Mouse (Mus musculus) limb, embryonic 14.5 days (tissue): Measurements from ENCODE around the gene Ifi211. TPM values are rescaled to one million over a fixed set of nuclear protein-coding genes. Genes with fewer than 3 reads are reported as not detected.
"Not testable (repeated sequence)": the region's sequence is repeated elsewhere in the genome, so short reads cannot be mapped to it uniquely, and the experiment has no call there.

Experiments used
- ATAC-seq: fragments of 200-750 bp; cut with Nextera tagmentation; 2 replicates; pipeline ENCODE4 v1.8.0; 2017; ENCODE audit warnings: low read depth, moderate number of reproducible peaks, moderate TSS enrichment; ENCODE audit not compliant: low FRiP score
- DNase-seq: peaks from one replicate; pipeline ENCODE4 v3.0.0-alpha.2; 2015; ENCODE audit warnings: low spot score
- H3K27ac ChIP-seq: fragments of 300-500 bp; sonication (generic); replicated peaks from 2 replicates; pipeline ENCODE4 v1.5.1; 2014; ENCODE audit warnings: low read depth, mild to moderate bottlenecking, low read length, moderate library complexity, mixed read lengths
- H3K27me3 ChIP-seq: fragments of 300-500 bp; sonication (generic); 2 replicates; pipeline ENCODE4 v1.6.1; 2014; ENCODE audit warnings: low read length, mixed read lengths; ENCODE audit not compliant: control insufficient read depth, insufficient read depth
- H3K36me3 ChIP-seq: fragments of 300-500 bp; sonication (generic); 2 replicates; pipeline ENCODE4 v1.6.1; 2014; ENCODE audit warnings: mild to moderate bottlenecking, low read length, moderate library complexity, mixed read lengths; ENCODE audit not compliant: control insufficient read depth, insufficient read depth
- H3K4me1 ChIP-seq: fragments of 300-500 bp; sonication (generic); 2 replicates; pipeline ENCODE4 v1.6.1; 2014; ENCODE audit warnings: antibody characterized with exemption, low read length, mixed read lengths; ENCODE audit not compliant: control insufficient read depth, insufficient read depth
- H3K4me2 ChIP-seq: fragments of 300-500 bp; sonication (generic); replicated peaks from 2 replicates; pipeline ENCODE4 v1.6.1; 2014; ENCODE audit warnings: low read depth, mild to moderate bottlenecking, low read length, moderate library complexity; ENCODE audit not compliant: severe bottlenecking
- H3K4me3 ChIP-seq: fragments of 300-500 bp; sonication (generic); replicated peaks from 2 replicates; pipeline ENCODE4 v1.5.1; 2014; ENCODE audit warnings: low read length
- H3K9ac ChIP-seq: fragments of 300-500 bp; sonication (generic); 2 replicates; pipeline ENCODE4 v1.6.1; 2014; ENCODE audit warnings: mild to moderate bottlenecking, low read depth, low read length, moderate library complexity; ENCODE audit not compliant: severe bottlenecking
- H3K9me3 ChIP-seq: fragments of 300-500 bp; sonication (generic); 2 replicates; pipeline ENCODE4 v1.6.1; 2016; ENCODE audit warnings: low read length; ENCODE audit not compliant: control insufficient read depth
- POLR2A ChIP-seq: fragments of 200-500 bp; IDR thresholded peaks from 2 replicates; pipeline ENCODE4 v1.8.0; 2012; ENCODE audit warnings: inconsistent platforms, mild to moderate bottlenecking, moderate library complexity, borderline replicate concordance; ENCODE audit not compliant: insufficient read depth, insufficient read length; ENCODE audit errors: extremely low read depth
- WGBS: fragments of 180-500 bp; shearing (Covaris S2); extraction: QIAGEN DNeasy Blood & Tissue Kit; methylation state at CpG from one replicate; pipeline ENCODE4 v1.1.7; 2014; 5-methylcytosine and 5-hydroxymethylcytosine counted together
- polyA plus RNA-seq, 2 experiments: library from polyadenylated mRNA; depleted of rRNA in 1 of 2; stranded (reverse) in 1 of 2; unstranded in 1 of 2; fragments of >200 nt; fragmentation: Nextera tagmentation in 1 of 2; extraction: Ambion mirVana in 1 of 2; gene quantifications; 2 replicates each; pipeline versions ENCODE4 v1.2.1 to v1.2.3; 2012 to 2014

The Ifi211 gene
- polyA plus RNA-seq, 2 experiments = 0.38 to 0.77 TPM

- no peak overlapping the region for H3K27ac ChIP-seq
- no peak overlapping the region for H3K4me3 ChIP-seq
- no peaks in the 10 kb centered on the region for H3K27me3 ChIP-seq
- no peak for ATAC-seq
- no peak overlapping the region for H3K9ac ChIP-seq
- no peaks in the 10 kb centered on the region for H3K4me1 ChIP-seq
- no peaks in the 10 kb centered on the region for H3K9me3 ChIP-seq
- WGBS = 77% methylated on average over 2 of the region's 2 CpGs
- no peak for TF ChIP-seq POLR2A
- DNase-seq = no peak
- H3K4me2 ChIP-seq = no peak overlapping the region
- no peaks in the 10 kb centered on the region for H3K36me3 ChIP-seq
Measured at GRCm38 (mm10) chr1:173914559-173914958, 1.7 kb upstream of the Ifi211 start.

GRCm38 (mm10) chr1:173913256-173913791, 478 bp upstream of the Ifi211 start:
- ATAC-seq, H3K4me1 ChIP-seq, H3K9ac ChIP-seq, H3K27ac ChIP-seq, H3K36me3 ChIP-seq, H3K9me3 ChIP-seq, H3K27me3 ChIP-seq, DNase-seq, H3K4me3 ChIP-seq, H3K4me2 ChIP-seq: not testable (repeated sequence)

DNA sequence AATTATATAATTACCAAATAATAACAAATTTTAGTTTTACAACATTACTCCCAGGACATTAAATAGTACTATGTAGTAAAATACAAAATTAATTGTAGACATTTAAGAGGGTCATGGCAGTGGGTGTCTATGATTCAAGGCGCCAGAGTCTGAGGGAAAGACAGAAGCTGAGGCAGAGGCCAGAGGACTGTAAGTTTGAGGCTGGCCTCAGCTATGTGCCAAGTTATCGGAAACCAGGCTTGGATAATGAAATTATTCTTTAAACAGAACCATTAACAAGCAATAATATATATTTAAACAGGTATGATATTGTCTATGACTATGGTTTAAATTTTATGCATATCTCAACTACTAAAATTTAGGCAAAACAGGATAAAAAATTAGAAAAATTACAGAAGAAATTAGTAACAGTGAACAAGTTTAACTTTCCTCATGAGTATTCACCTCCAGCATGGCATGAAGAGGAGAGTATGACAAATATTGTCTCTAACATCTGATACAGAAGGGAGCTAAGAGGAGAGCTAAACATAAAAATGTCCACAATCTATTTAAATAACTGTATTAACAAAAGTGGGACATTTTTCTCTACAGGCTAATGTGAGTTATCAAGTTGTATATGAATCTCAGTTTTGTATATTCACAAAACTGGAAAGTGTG, 910 bp downstream of the Ifi211 start:
- ATAC-seq (no peak), DNase-seq (no peak)
- WGBS = 79% methylated on average over 2 of the region's 2 CpGs
- Histone ChIP-seq H3K27me3 (no peaks in the 10 kb centered on the region), H3K27ac (no peak overlapping the region), H3K4me3 (no peak overlapping the region), H3K9me3 (no peaks in the 10 kb centered on the region), H3K4me1 (no peaks in the 10 kb centered on the region), H3K36me3 (no peaks in the 10 kb centered on the region), H3K9ac (no peak overlapping the region), H3K4me2 (no peak overlapping the region)
- TF ChIP-seq POLR2A = no peak

GRCm38 (mm10) chr1:173908390-173908789, 4.5 kb downstream of the Ifi211 start:
- not testable (repeated sequence) for H3K27ac ChIP-seq, ATAC-seq, H3K9ac ChIP-seq, H3K4me3 ChIP-seq, H3K9me3 ChIP-seq, H3K36me3 ChIP-seq, H3K4me1 ChIP-seq, H3K4me2 ChIP-seq, H3K27me3 ChIP-seq, DNase-seq

DNA sequence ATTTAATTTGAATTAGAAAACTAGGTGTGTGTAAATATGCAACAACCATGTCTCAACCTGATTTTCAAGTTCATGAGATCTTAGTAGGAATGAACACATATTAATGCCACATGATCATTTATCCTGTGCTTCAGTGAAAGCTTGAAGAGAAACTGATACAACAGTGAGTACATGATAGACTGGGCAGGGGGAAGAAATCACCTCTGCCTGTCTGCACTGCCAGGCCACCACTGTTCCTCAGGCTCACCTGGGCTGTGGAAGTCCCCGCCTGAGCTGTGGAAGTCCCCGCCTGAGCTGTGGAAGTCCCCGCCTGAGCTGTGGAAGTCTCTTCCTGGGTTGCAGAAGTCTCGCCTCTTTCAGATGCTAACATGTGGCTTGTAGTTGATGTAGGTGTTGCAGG, 7.0 kb downstream of the Ifi211 start:
- H3K36me3 ChIP-seq, H3K27me3 ChIP-seq, H3K9me3 ChIP-seq, H3K9ac ChIP-seq, DNase-seq, H3K4me2 ChIP-seq, ATAC-seq, H3K27ac ChIP-seq, H3K4me3 ChIP-seq, H3K4me1 ChIP-seq: not testable (repeated sequence)
- 80% methylated on average over 2 of the region's 4 CpGs for WGBS

GRCm38 (mm10) chr1:173889741-173890140, 23.1 kb downstream of the Ifi211 start:
- H3K4me2 ChIP-seq, H3K27ac ChIP-seq, H3K36me3 ChIP-seq, H3K27me3 ChIP-seq, H3K4me1 ChIP-seq, H3K9ac ChIP-seq, ATAC-seq, H3K4me3 ChIP-seq, H3K9me3 ChIP-seq, DNase-seq: not testable (repeated sequence)

DNA sequence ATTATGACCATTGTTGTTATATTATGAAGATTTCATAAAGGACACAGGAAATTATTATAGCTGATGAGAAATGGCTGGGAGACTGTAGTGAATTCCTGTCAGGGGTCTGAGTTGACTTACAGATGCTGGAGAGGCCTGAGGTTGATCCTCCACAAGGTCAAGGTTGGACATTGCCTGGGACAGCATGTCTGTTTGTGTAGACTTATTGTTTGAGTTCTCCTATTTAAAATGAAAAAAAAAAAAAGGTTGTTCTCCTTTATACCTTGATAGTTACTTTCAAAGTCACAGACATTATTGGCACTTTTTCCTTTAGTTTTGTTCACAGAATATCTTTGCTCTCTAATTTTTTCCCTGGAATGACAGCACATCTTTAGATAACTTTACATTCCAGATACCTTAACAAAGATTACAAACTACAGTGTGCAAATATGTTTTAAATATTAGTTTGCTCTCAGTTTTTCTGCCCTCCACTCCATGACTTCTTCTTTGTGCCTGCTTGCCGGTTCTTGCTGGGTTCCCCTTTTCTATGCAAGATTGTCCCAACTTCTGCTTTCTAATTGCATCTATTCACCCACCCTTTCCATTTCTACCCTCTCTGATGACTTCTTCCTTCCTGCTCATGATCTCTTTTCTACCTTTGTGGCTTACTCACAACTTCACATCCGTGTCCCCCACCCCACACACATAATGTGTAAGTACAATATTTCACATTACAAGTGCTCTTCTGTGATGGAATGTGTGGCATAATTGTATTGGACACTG, 25.6 kb downstream of the Ifi211 start:
- H3K4me3 ChIP-seq, H3K27me3 ChIP-seq, H3K4me1 ChIP-seq, H3K9ac ChIP-seq, H3K36me3 ChIP-seq, ATAC-seq, H3K4me2 ChIP-seq, H3K27ac ChIP-seq, DNase-seq, H3K9me3 ChIP-seq: not testable (repeated sequence)
- 83% methylated on average over 1 of the region's 2 CpGs for WGBS

- not testable (repeated sequence) for H3K9ac ChIP-seq, DNase-seq, H3K27me3 ChIP-seq, H3K4me1 ChIP-seq, H3K4me2 ChIP-seq, H3K9me3 ChIP-seq, ATAC-seq, H3K36me3 ChIP-seq, H3K4me3 ChIP-seq, H3K27ac ChIP-seq
- 68% methylated on average over 3 of the region's 3 CpGs for WGBS
Measured at GRCm38 (mm10) chr1:173880004-173880666, 32.7 kb downstream of the Ifi211 start.
